Mouse (Mus musculus) CD4-positive naive resting alpha-beta T cell, adult 76 days (primary cell): ENCODE measurements around the gene Myo18b. TPM values are rescaled to one million over a fixed set of nuclear protein-coding genes. Genes with fewer than 3 reads are reported as not detected.

Experiments
- total RNA-seq: library from RNA; stranded (reverse); gene quantifications from one replicate; pipeline ENCODE4 v1.2.4, GENCODE M21; 2023

The Myo18b gene
- total RNA-seq = 0.29 TPM

GRCm38 (mm10) chr5:112895674-112896654 is at the start of gene Myo18b:
Gene Myo18b (minus strand): TSS chr5:112896362.

Other genes with a start within 250 kb of the Myo18b start
- gene Grk3, start 119.4 kb upstream of the Myo18b start, total RNA-seq = 5.7 TPM
- gene Crybb2, start 173.8 kb upstream of the Myo18b start, total RNA-seq = not detected
- gene Crybb3, start 185.2 kb upstream of the Myo18b start, total RNA-seq = not detected